Mouse (Mus musculus): ENCODE measurements at regions not wholly inside any gene's neighbourhood (a gene's known extent, or its start where the extent isn't known, plus 50 kb on each side); places are given as distances from the start of the nearest gene placed in this dataset.

DNA sequence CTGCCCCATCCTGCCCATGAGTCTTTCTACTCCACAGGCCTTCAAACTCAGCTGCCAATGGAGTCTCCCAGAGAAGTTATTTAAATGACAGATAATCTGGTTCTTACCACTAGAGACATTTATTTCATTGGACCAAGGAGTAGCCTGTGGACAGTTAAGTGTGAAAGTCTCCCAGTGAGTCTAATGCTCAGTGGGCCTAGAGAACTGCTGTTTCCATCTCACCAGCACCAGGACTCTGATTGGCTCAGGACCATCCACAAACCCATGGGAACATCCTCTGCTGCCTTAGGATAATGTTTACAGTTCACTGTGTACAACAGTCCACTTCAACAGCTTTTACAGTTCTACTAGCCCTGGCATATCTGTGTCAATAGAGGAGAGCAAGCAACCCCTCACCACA lies 198.6 kb upstream of the Tle3 start:
- TF ChIP-seq GATA4 (IDR thresholded peaks at IDR 0.05; ENCODE audit: insufficient replicate concordance, low read length) = no peak

GRCm38 (mm10) chr9:61175381-61175780 lies 196.8 kb upstream of the Tle3 start:
- no peak for TF ChIP-seq GATA4 (IDR thresholded peaks at IDR 0.05; ENCODE audit: insufficient replicate concordance, low read length)

GRCm38 (mm10) chr9:61176856-61177255 lies 195.3 kb upstream of the Tle3 start:
- TF ChIP-seq GATA4 (IDR thresholded peaks at IDR 0.05; ENCODE audit: insufficient replicate concordance, low read length) = no peak

GRCm38 (mm10) chr9:61186541-61187420 lies 185.4 kb upstream of the Tle3 start:
- TF ChIP-seq GATA4 (IDR thresholded peaks at IDR 0.05; ENCODE audit: insufficient replicate concordance, low read length) = no peak

DNA sequence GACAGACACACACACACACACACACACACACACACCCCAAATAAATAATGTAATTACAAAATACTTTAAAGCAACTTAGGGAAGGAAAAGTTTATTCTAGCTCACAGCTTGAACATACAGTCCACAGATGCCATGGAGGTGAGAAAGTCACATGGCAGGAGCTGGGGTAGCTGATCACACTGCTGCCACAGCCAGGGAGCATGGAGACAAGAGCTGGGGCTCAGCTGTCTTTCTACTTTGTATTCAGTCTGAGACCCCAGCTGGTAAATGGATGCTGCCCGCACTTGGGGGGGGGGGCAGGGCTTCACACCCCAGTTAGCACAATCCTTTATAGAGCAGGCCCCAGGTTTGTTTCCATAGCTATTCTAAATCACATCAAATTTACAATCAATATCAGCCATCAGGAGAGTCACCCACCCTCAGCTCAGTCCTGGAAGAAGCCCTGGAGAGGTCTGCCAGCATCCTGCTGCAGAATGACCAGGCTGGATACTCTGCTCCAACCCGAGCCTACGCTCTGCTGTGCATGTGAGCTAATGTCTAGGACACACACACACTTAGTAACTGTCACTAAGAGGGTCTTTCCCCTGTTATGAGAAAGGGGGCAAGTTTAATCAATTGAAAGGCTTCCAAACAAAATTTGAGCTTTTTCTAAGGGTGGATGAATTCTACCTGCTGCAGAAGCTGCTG lies 184.3 kb upstream of the Tle3 start:
- TF ChIP-seq GATA4 (IDR thresholded peaks at IDR 0.05; ENCODE audit: insufficient replicate concordance, low read length) = no peak

- no peak for TF ChIP-seq GATA4 (IDR thresholded peaks at IDR 0.05; ENCODE audit: insufficient replicate concordance, low read length)
These were observed 182.9 kb upstream of the Tle3 start for GRCm38 (mm10) chr9:61189295-61189694.

GRCm38 (mm10) chr9:61199077-61199753 lies 173.0 kb upstream of the Tle3 start:
- TF ChIP-seq GATA4 (IDR thresholded peaks at IDR 0.05; ENCODE audit: insufficient replicate concordance, low read length) = no peak

DNA sequence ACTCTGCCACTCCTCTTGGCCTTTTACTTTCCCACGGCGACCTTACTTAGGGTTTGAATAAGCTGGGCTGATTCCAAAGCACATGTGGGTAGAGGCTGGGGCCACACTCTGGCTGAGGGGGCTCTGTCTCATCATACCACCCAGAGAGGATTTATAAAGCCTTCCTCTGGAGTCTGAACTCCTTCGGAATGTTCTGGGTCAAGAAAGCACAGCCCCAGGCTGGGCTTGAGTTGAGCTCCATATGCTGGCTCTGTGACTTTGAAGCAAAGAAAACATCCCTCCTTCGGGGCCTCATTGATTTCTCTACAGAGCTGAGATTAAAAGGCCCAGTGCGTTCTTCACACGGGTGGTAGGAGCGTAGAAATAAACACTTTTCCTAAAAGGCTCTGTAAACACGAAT lies 172.3 kb upstream of the Tle3 start:
- TF ChIP-seq GATA4 (IDR thresholded peaks at IDR 0.05; ENCODE audit: insufficient replicate concordance, low read length) = no peak

- TF ChIP-seq GATA4 (IDR thresholded peaks at IDR 0.05; ENCODE audit: insufficient replicate concordance, low read length) = no peak
These were observed 171.7 kb upstream of the Tle3 start for GRCm38 (mm10) chr9:61200295-61200955.

GRCm38 (mm10) chr9:61205049-61205448 lies 167.1 kb upstream of the Tle3 start:
- TF ChIP-seq GATA4 (IDR thresholded peaks at IDR 0.05; ENCODE audit: insufficient replicate concordance, low read length) = no peak

GRCm38 (mm10) chr9:61206725-61207365 lies 165.3 kb upstream of the Tle3 start:
- no peak for TF ChIP-seq GATA4 (IDR thresholded peaks at IDR 0.05; ENCODE audit: insufficient replicate concordance, low read length)

- TF ChIP-seq GATA4 (IDR thresholded peaks at IDR 0.05; ENCODE audit: insufficient replicate concordance, low read length) = no peak
These were observed 164.6 kb upstream of the Tle3 start for GRCm38 (mm10) chr9:61207423-61208150.

DNA sequence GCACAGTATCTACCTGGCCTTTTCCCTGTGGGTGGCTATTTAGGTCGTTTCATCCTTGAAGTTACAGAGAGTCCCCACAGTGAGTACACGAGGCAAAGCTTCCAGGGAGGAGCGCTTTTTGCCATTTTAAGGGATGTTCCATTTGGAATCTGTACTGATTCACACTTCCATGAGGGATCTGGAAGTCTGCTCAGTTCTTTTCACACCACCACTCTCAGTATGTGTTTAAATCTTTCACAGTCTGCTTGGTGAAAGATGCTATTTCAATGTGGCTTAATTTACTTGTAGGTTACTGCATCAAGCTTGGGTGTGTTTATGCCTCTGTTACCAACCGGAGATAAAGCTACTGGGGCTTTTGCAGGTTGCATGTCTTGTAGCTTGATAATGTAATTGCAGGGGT lies 160.5 kb upstream of the Tle3 start:
- no peak for TF ChIP-seq GATA4 (IDR thresholded peaks at IDR 0.05; ENCODE audit: insufficient replicate concordance, low read length)

- TF ChIP-seq GATA4 (IDR thresholded peaks at IDR 0.05; ENCODE audit: insufficient replicate concordance, low read length) = no peak
These were observed 157.2 kb upstream of the Tle3 start for GRCm38 (mm10) chr9:61214943-61215342.

Data from liver, adult (tissue).